Mouse (Mus musculus): ENCODE measurements around the gene Msh6.

DNA sequence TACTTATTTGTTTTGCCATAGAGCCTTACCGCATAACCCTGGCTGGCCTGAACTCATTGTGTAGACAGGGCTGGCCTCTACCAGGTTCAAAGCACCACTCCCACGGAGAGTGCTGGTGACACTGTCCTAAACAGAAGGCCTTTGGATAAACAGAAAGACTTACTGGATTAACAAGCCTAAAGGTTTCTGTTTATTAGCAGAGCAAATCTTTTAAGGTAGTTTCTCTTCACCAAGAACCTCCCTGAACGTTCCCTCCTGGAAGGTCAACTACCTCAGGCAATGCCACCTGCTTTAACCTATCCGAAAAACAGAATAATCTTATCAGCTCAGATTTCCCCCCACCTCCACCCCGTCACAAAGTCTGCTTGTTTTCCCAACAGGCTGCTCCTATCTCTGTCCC lies 2.0 kb upstream of the Msh6 start:
- no peak for TF ChIP-seq CTCF (IDR thresholded peaks at IDR 0.05)
- no peak for TF ChIP-seq EP300 (IDR thresholded peaks at IDR 0.05)

All from lung, postnatal 0 days (tissue).